Mouse (Mus musculus) left cerebral cortex, adult 2 months (tissue): ENCODE measurements around the gene 2010111I01Rik. TPM values are rescaled to one million over a fixed set of nuclear protein-coding genes. Genes with fewer than 3 reads are reported as not detected.
A peak's percentile ranks its signal among the peaks of the same experiment; 100 is the strongest.
"Not testable (repeated sequence)": the region's sequence is repeated elsewhere in the genome, so short reads cannot be mapped to it uniquely, and the experiment has no call there.

Source experiments
- DNase-seq, 2 experiments: peaks; one replicate each; pipeline ENCODE4 v3.0.0; 2021 to 2022; ENCODE audit warnings: low spot score in 2 of 2, mixed read lengths in 1 of 2; ENCODE audit errors: extremely low spot score in 1 of 2
- H3K27ac ChIP-seq: fragments of 200-600 bp; 2 replicates; pipeline ENCODE4 v1.8.1; 2022
- H3K4me3 ChIP-seq: fragments of 200-600 bp; 2 replicates; pipeline ENCODE4 v1.8.1; 2022
- CTCF ChIP-seq: fragments of 200-600 bp; IDR thresholded peaks from 2 replicates; pipeline ENCODE4 v1.8.1; 2022; ENCODE audit warnings: antibody characterized with exemption, mild to moderate bottlenecking, moderate library complexity
- intact Hi-C: fragments of 180-260 bp; cut with DNase I; formaldehyde crosslinking; loops from one replicate; pipeline ENCODE4 v1.15.1; 2025
- total RNA-seq, 2 experiments: library from RNA; stranded (reverse); gene quantifications; 2 replicates each; pipeline ENCODE4 v1.2.3; 2021

Gene 2010111I01Rik
- total RNA-seq, 2 experiments from 2014 or later: 122 to 140 TPM

GRCm38 (mm10) chr13:63331379-63331778, 366.7 kb downstream of the 2010111I01Rik start:
- H3K27ac ChIP-seq: peak overlapping the region; percentile 30
- intact Hi-C loops: loop anchor here (2.0 to 10.0 kb wide), 4 partner anchors 89 to 567 kb away; partner anchors contain the start of genes Fbp2 and Platr25
- H3K4me3 ChIP-seq: no peak overlapping the region
- TF ChIP-seq CTCF: peak; percentile 90
- peak; percentile 74 to 78 for DNase-seq

- TF ChIP-seq CTCF: peak; percentile 96
- intact Hi-C loops: loop anchor here (5.0 to 10.0 kb wide), 2 partner anchors 475 to 568 kb away; partner anchors contain the start of genes Fbp2 and Platr25
These were observed 368.0 kb downstream of the 2010111I01Rik start for GRCm38 (mm10) chr13:63332576-63333300.

GRCm38 (mm10) chr13:63335421-63336134, 370.9 kb downstream of the 2010111I01Rik start:
- Histone ChIP-seq H3K4me3 (no peak overlapping the region), H3K27ac (peak overlapping the region; percentile 38)
- DNase-seq: no peak
- TF ChIP-seq CTCF: peak; percentile 74
- intact Hi-C loops: loop anchor here (10.0 kb wide), 1 partner anchor 571 kb away; the partner anchor contains the start of gene Platr25

More at GRCm38 (mm10) chr13:63332576-63333300, 368.0 kb downstream of the 2010111I01Rik start:
- Histone ChIP-seq H3K27ac (no peak overlapping the region), H3K4me3 (no peak overlapping the region)
- peak; percentile 56 to 57 for DNase-seq

- peak in 1 of 2 experiments; percentile 64 for DNase-seq
- peak overlapping the region; percentile 38 for H3K27ac ChIP-seq
- no peak overlapping the region for H3K4me3 ChIP-seq
- TF ChIP-seq CTCF: no peak
- intact Hi-C loops: loop anchor here (10.0 kb wide), 1 partner anchor 572 kb away; the partner anchor contains the start of gene Platr25
These were observed 371.6 kb downstream of the 2010111I01Rik start for GRCm38 (mm10) chr13:63336335-63336734.

- Histone ChIP-seq H3K4me3 (no peak overlapping the region), H3K27ac (no peak overlapping the region)
- intact Hi-C loops: loop anchor here (10.0 kb wide), 1 partner anchor 573 kb away; the partner anchor contains the start of gene Platr25
- no peak for TF ChIP-seq CTCF
- DNase-seq: no peak
These were observed 372.7 kb downstream of the 2010111I01Rik start for GRCm38 (mm10) chr13:63337239-63337960.

- Histone ChIP-seq H3K27ac (no peak overlapping the region), H3K4me3 (no peak overlapping the region)
- no peak for DNase-seq
- TF ChIP-seq CTCF: no peak
- intact Hi-C loops: loop anchor here (10.0 kb wide), 1 partner anchor 575 kb away; the partner anchor contains the start of gene Platr25
These were observed 375.3 kb downstream of the 2010111I01Rik start for GRCm38 (mm10) chr13:63339946-63340345.

GRCm38 (mm10) chr13:63342781-63343180, 378.1 kb downstream of the 2010111I01Rik start:
- no peak overlapping the region for H3K4me3 ChIP-seq
- H3K27ac ChIP-seq: no peak overlapping the region
- no peak for TF ChIP-seq CTCF
- intact Hi-C loops: no loop called here
- no peak for DNase-seq

GRCm38 (mm10) chr13:63344481-63344880, 379.8 kb downstream of the 2010111I01Rik start:
- no peak overlapping the region for H3K27ac ChIP-seq
- DNase-seq: no peak
- H3K4me3 ChIP-seq: no peak overlapping the region
- intact Hi-C loops: no loop called here
- no peak for TF ChIP-seq CTCF

- Histone ChIP-seq H3K27ac (no peak overlapping the region), H3K4me3 (no peak overlapping the region)
- DNase-seq: no peak
- TF ChIP-seq CTCF: no peak
- intact Hi-C loops: no loop called here
These were observed 381.0 kb downstream of the 2010111I01Rik start for GRCm38 (mm10) chr13:63345476-63346225.

- TF ChIP-seq CTCF: no peak
- H3K4me3 ChIP-seq: no peak overlapping the region
- no peak for DNase-seq
- intact Hi-C loops: no loop called here
- no peak overlapping the region for H3K27ac ChIP-seq
These were observed 382.9 kb downstream of the 2010111I01Rik start for GRCm38 (mm10) chr13:63347639-63348038.

GRCm38 (mm10) chr13:63350076-63350475, 385.4 kb downstream of the 2010111I01Rik start:
- H3K27ac ChIP-seq: no peak overlapping the region
- H3K4me3 ChIP-seq: no peak overlapping the region
- no peak for DNase-seq
- intact Hi-C loops: no loop called here
- TF ChIP-seq CTCF: no peak

GRCm38 (mm10) chr13:63353312-63353711, 388.6 kb downstream of the 2010111I01Rik start:
- H3K4me3 ChIP-seq, DNase-seq, H3K27ac ChIP-seq, intact Hi-C loops: not testable (repeated sequence)
